Mouse (Mus musculus) MEL (cell line): ENCODE data around the gene Nploc4. TPM values are rescaled to one million over a fixed set of nuclear protein-coding genes. Genes with fewer than 3 reads are reported as not detected.

ENCODE experiments used
- DNase-seq: peaks from one replicate; pipeline ENCODE4 v3.0.0; 2011; ENCODE audit warnings: low read depth, low spot score
- H3K27ac ChIP-seq: 2 replicates; pipeline ENCODE4 v1.5.1; 2012; ENCODE audit warnings: low read depth, mild to moderate bottlenecking, control low read depth, low read length, moderate library complexity; ENCODE audit not compliant: control insufficient read depth
- H3K27me3 ChIP-seq, 2 experiments: fragments of 150-350 bp in 1 of 2; sonication (generic) in 1 of 2; 2 replicates each; pipeline ENCODE4 v1.6.1; 2012; ENCODE audit warnings: low read length in 2 of 2, mild to moderate bottlenecking in 2 of 2, improper control_type of control experiment in 1 of 2, moderate library complexity in 1 of 2; ENCODE audit not compliant: insufficient read depth in 2 of 2, control insufficient read depth in 1 of 2
- H3K36me3 ChIP-seq, 2 experiments: 2 replicates each; pipeline ENCODE4 v1.6.1; 2012 to 2014; ENCODE audit warnings: low read length in 2 of 2, improper control_type of control experiment in 1 of 2, inconsistent platforms in 1 of 2, mild to moderate bottlenecking in 1 of 2; ENCODE audit not compliant: insufficient read depth in 2 of 2, control insufficient read depth in 1 of 2
- H3K4me1 ChIP-seq, 2 experiments: fragments of 150-350 bp in 1 of 2; sonication (generic) in 1 of 2; 2 replicates each; pipeline ENCODE4 v1.6.1; 2012; ENCODE audit warnings: low read length in 2 of 2, improper control_type of control experiment in 1 of 2, mild to moderate bottlenecking in 1 of 2; ENCODE audit not compliant: insufficient read depth in 2 of 2, control insufficient read depth in 1 of 2
- H3K4me3 ChIP-seq, 2 experiments: fragments of 150-350 bp in 1 of 2; sonication (generic) in 1 of 2; 2 replicates each; pipeline ENCODE4 v1.5.1; 2012; ENCODE audit warnings: low read depth in 2 of 2, low read length in 2 of 2, mild to moderate bottlenecking in 2 of 2, moderate library complexity in 2 of 2, control low read depth in 1 of 2, improper control_type of control experiment in 1 of 2; ENCODE audit not compliant: control insufficient read depth in 1 of 2, insufficient read depth in 1 of 2
- H3K79me2 ChIP-seq: 2 replicates; pipeline ENCODE4 v1.6.1; 2012; ENCODE audit warnings: mild to moderate bottlenecking, low read length, moderate library complexity; ENCODE audit not compliant: control insufficient read depth, poor library complexity, insufficient read depth
- H3K9ac ChIP-seq: 2 replicates; pipeline ENCODE4 v1.6.1; 2012; ENCODE audit warnings: low read depth, mild to moderate bottlenecking, control low read depth, low read length, moderate library complexity; ENCODE audit not compliant: control insufficient read depth, poor library complexity, severe bottlenecking
- H3K9me3 ChIP-seq: fragments of 150-350 bp; sonication (generic); replicated peaks from 2 replicates; pipeline ENCODE4 v1.6.1; 2012; ENCODE audit warnings: mild to moderate bottlenecking, low read length, improper control_type of control experiment, moderate library complexity; ENCODE audit not compliant: insufficient read depth
- BHLHE40 ChIP-seq: IDR thresholded peaks from 2 replicates; pipeline ENCODE4 v1.6.1; 2012; ENCODE audit warnings: low read depth, mild to moderate bottlenecking, inconsistent platforms, low read length, improper control_type of control experiment, borderline replicate concordance
- CHD1 ChIP-seq: IDR thresholded peaks from 2 replicates; pipeline ENCODE4 v1.6.1; 2012; ENCODE audit warnings: low read depth, mild to moderate bottlenecking, inconsistent platforms, low read length, improper control_type of control experiment
- CTCF ChIP-seq, 3 experiments: IDR thresholded peaks in 2 of 3; conservative IDR thresholded peaks in 1 of 3; 2 replicates each; pipeline ENCODE4 v1.5.1; 2011 to 2012; ENCODE audit warnings: low read length in 3 of 3, low read depth in 2 of 3, mild to moderate bottlenecking in 2 of 3, improper control_type of control experiment in 1 of 3, inconsistent platforms in 1 of 3, mixed read lengths in 1 of 3, moderate library complexity in 1 of 3; ENCODE audit not compliant: control insufficient read depth in 1 of 3, insufficient read depth in 1 of 3, poor library complexity in 1 of 3, severe bottlenecking in 1 of 3
- E2F4 ChIP-seq: IDR thresholded peaks from 2 replicates; pipeline ENCODE4 v1.6.1; 2011; ENCODE audit warnings: low read depth, low read length, improper control_type of control experiment, borderline replicate concordance
- EP300 ChIP-seq, 2 experiments: IDR thresholded peaks; 2 replicates each; pipeline ENCODE4 v1.6.1; 2011; ENCODE audit warnings: improper control_type of control experiment in 2 of 2, low read length in 2 of 2, low read depth in 1 of 2, mild to moderate bottlenecking in 1 of 2
- ETS1 ChIP-seq: IDR thresholded peaks from 2 replicates; pipeline ENCODE4 v1.6.1; 2012; ENCODE audit warnings: low read depth, mild to moderate bottlenecking, inconsistent platforms, low read length, improper control_type of control experiment, moderate library complexity
- GABPA ChIP-seq: IDR thresholded peaks from 2 replicates; pipeline ENCODE4 v1.6.1; 2012; ENCODE audit warnings: low read depth, mild to moderate bottlenecking, inconsistent platforms, low read length, improper control_type of control experiment, moderate library complexity
- GATA1 ChIP-seq: IDR thresholded peaks from 2 replicates; pipeline ENCODE4 v1.6.1; 2011; ENCODE audit warnings: low read depth, low read length, improper control_type of control experiment
- JUND ChIP-seq: IDR thresholded peaks from 2 replicates; pipeline ENCODE4 v1.6.1; 2011; ENCODE audit warnings: low read depth, mild to moderate bottlenecking, improper control_type of control experiment, low read length
- MAFK ChIP-seq: IDR thresholded peaks from 2 replicates; pipeline ENCODE4 v1.6.1; 2011; ENCODE audit warnings: low read depth, mild to moderate bottlenecking, low read length, improper control_type of control experiment, borderline replicate concordance
- MAX ChIP-seq: IDR thresholded peaks from 2 replicates; pipeline ENCODE4 v1.6.1; 2011; ENCODE audit warnings: low read length, improper control_type of control experiment
- MAZ ChIP-seq: IDR thresholded peaks from 2 replicates; pipeline ENCODE4 v1.6.1; 2012; ENCODE audit warnings: low read depth, mild to moderate bottlenecking, inconsistent platforms, low read length, improper control_type of control experiment
- MXI1 ChIP-seq: IDR thresholded peaks from 2 replicates; pipeline ENCODE4 v1.6.1; 2011; ENCODE audit warnings: mild to moderate bottlenecking, low read depth, low read length, improper control_type of control experiment
- MYC ChIP-seq: IDR thresholded peaks from 2 replicates; pipeline ENCODE4 v1.6.1; 2011; ENCODE audit warnings: low read depth, mild to moderate bottlenecking, low read length, improper control_type of control experiment, moderate library complexity
- POLR2A ChIP-seq, 2 experiments: IDR thresholded peaks; 2 replicates each; pipeline ENCODE4 v1.6.1; 2011 to 2012; ENCODE audit warnings: low read length in 2 of 2, mild to moderate bottlenecking in 2 of 2, control low read depth in 1 of 2, improper control_type of control experiment in 1 of 2, low read depth in 1 of 2, moderate library complexity in 1 of 2; ENCODE audit not compliant: control insufficient read depth in 1 of 2, insufficient read depth in 1 of 2, poor library complexity in 1 of 2
- RCOR1 ChIP-seq: IDR thresholded peaks from 2 replicates; pipeline ENCODE4 v1.6.1; 2012; ENCODE audit warnings: low read depth, mild to moderate bottlenecking, inconsistent platforms, low read length, improper control_type of control experiment
- SIN3A ChIP-seq: IDR thresholded peaks from 2 replicates; pipeline ENCODE4 v1.6.1; 2012; ENCODE audit warnings: low read length, improper control_type of control experiment, inconsistent platforms
- SMC3 ChIP-seq: IDR thresholded peaks from 2 replicates; pipeline ENCODE4 v1.6.1; 2011; ENCODE audit warnings: low read depth, low read length, improper control_type of control experiment
- TAL1 ChIP-seq: IDR thresholded peaks from 2 replicates; pipeline ENCODE4 v1.6.1; 2012; ENCODE audit warnings: mild to moderate bottlenecking, inconsistent platforms, low read length, moderate library complexity, mixed read lengths
- TBP ChIP-seq: IDR thresholded peaks from 2 replicates; pipeline ENCODE4 v1.8.0; 2011; ENCODE audit warnings: low read depth, low read length, improper control_type of control experiment
- TCF12 ChIP-seq: IDR thresholded peaks from 2 replicates; pipeline ENCODE4 v1.6.1; 2014; ENCODE audit warnings: low read depth, mild to moderate bottlenecking, inconsistent platforms, low read length, improper control_type of control experiment, moderate library complexity
- UBTF ChIP-seq: IDR thresholded peaks from 2 replicates; pipeline ENCODE4 v1.6.1; 2012; ENCODE audit warnings: low read depth, mild to moderate bottlenecking, inconsistent platforms, low read length, improper control_type of control experiment, moderate library complexity, borderline replicate concordance; ENCODE audit not compliant: insufficient read depth
- ZMIZ1 ChIP-seq: IDR thresholded peaks from 2 replicates; pipeline ENCODE4 v1.6.1; 2012; ENCODE audit warnings: low read depth, mild to moderate bottlenecking, inconsistent platforms, low read length, improper control_type of control experiment, moderate library complexity
- ZNF384 ChIP-seq: IDR thresholded peaks from 2 replicates; pipeline ENCODE4 v1.6.1; 2012; ENCODE audit warnings: low read depth, mild to moderate bottlenecking, inconsistent platforms, low read length, improper control_type of control experiment
- polyA plus RNA-seq, 2 experiments: library from polyadenylated mRNA; stranded (reverse) in 1 of 2; unstranded in 1 of 2; fragments of >175 nt in 1 of 2; fragments of >200 nt in 1 of 2; gene quantifications; 2 replicates each; pipeline versions ENCODE4 v1.2.1 to v1.2.4; 2012; ENCODE audit warnings: low replicate concordance in 2 of 2, low read depth in 1 of 2; ENCODE audit not compliant: insufficient read length in 2 of 2, insufficient read depth in 1 of 2, missing spikeins in 1 of 2
- total RNA-seq: library from RNA; depleted of rRNA; stranded (reverse); fragments of 300-350 nt; gene quantifications from 2 replicates; pipeline ENCODE4 v1.2.3, GENCODE M21; 2012

Nploc4 gene
- total and polyA plus RNA-seq, 3 experiments, result 77.4 to 352 (median 117) TPM

GRCm38 (mm10) chr11:120341661-120342060 lies 95.8 kb downstream of the Nploc4 start:
- no peaks in the 10 kb centered on the region for H3K9me3 ChIP-seq
- no peak for DNase-seq
- no peak for TF ChIP-seq GABPA
- no peak for TF ChIP-seq TCF12
- TF ChIP-seq CHD1, result no peak
- TF ChIP-seq MYC, result no peak
- no peak for TF ChIP-seq CTCF (IDR thresholded peaks at IDR 0.05 in 2 of 3, conservative IDR thresholded peaks at IDR 0.05 in 1 of 3; ENCODE audit: control insufficient read depth in 1 of 3, insufficient read depth in 1 of 3, low read depth in 2 of 3, low read length in 3 of 3, poor library complexity in 1 of 3, severe bottlenecking in 1 of 3)
- TF ChIP-seq E2F4, result no peak
- TF ChIP-seq EP300 (IDR thresholded peaks at IDR 0.05; ENCODE audit: low read depth in 1 of 2, low read length in 2 of 2), result no peak
- TF ChIP-seq, all 39 proteins: peak for 0
- Histone ChIP-seq H3K36me3 (peaks cover 0 to 6% of the 10 kb centered on the region in 2 experiments; a peak in 2 of 4 replicates), H3K79me2 (peaks cover 1% of the 10 kb centered on the region), H3K4me1 (peaks cover 3 to 12% of the 10 kb centered on the region in 2 experiments; a peak in 3 of 4 replicates), H3K27ac (no peak overlapping the region), H3K27me3 (no peaks in the 10 kb centered on the region), H3K4me3 (no peak overlapping the region), H3K9ac (no peak overlapping the region)

DNA sequence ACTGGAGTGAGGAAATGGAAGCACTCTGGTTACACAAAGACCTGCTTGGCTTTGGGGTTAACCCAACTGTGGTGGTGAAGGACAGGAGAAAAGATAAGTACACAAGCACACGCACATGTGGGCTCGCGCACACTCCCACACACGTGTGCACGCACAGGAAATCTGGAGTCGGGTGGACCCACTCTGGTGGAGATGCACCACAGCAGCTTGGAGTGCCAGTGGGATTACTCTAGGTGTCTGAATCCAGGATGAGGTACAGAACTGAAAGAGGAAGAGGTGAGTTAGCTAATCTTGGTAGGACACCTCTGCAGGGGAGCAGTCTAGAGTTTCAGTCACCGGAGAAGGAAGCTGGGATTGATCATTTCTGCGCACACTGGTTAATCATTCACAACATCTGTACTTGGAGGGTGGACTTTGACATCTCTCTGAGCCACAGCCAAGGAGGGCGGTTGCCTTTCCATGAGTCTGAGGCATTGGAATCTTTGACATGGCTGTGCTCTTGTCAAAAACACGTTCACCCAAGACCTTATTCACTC lies 97.5 kb downstream of the Nploc4 start:
- no peaks in the 10 kb centered on the region for H3K27me3 ChIP-seq
- H3K9ac ChIP-seq, result no peak overlapping the region
- peaks cover 0 to 6% of the 10 kb centered on the region in 2 experiments; a peak in 2 of 4 replicates for H3K36me3 ChIP-seq
- TF ChIP-seq TAL1, result peak; percentile 95
- TF ChIP-seq BHLHE40, result peak; percentile 35; the same call in 1 of the 2 replicates
- TF ChIP-seq RCOR1, result peak; percentile 89
- TF ChIP-seq POLR2A (IDR thresholded peaks at IDR 0.05; ENCODE audit: control insufficient read depth in 1 of 2, insufficient read depth in 1 of 2, low read depth in 1 of 2, low read length in 2 of 2, poor library complexity in 1 of 2), result no peak
- 0 out of 2 replicates have a peak, but pooled peaks have one; percentile 42 for TF ChIP-seq TBP
- TF ChIP-seq MAX, result peak; percentile 33; the same call in 1 of the 2 replicates
- peak; percentile 90 to 91 for TF ChIP-seq EP300 (IDR thresholded peaks at IDR 0.05; ENCODE audit: low read depth in 1 of 2, low read length in 2 of 2)
- TF ChIP-seq MXI1, result peak; percentile 66; the same call in 1 of the 2 replicates
- TF ChIP-seq ZNF384, result no peak
- no peak; the same call in 1 of the 2 replicates for TF ChIP-seq MAFK
- TF ChIP-seq SIN3A, result peak; percentile 76
- TF ChIP-seq UBTF, result no peak
- TF ChIP-seq SMC3, result no peak; the same call in 1 of the 2 replicates
- TF ChIP-seq MYC, result peak; percentile 64; the same call in 1 of the 2 replicates
- no peak for TF ChIP-seq ZMIZ1
- TF ChIP-seq E2F4, result no peak
- TF ChIP-seq JUND, result 0 out of 2 replicates have a peak, but pooled peaks have one; percentile 52
- TF ChIP-seq ETS1, result 0 out of 2 replicates have a peak, but pooled peaks have one; percentile 62
- TF ChIP-seq GABPA, result no peak
- TF ChIP-seq GATA1, result peak; percentile 84
- peak; percentile 46; the same call in 1 of the 2 replicates for TF ChIP-seq MAZ
- TF ChIP-seq TCF12, result peak; percentile 86
- H3K4me3 ChIP-seq, result no peak overlapping the region
- DNase-seq, result peak; percentile 94
- no peaks in the 10 kb centered on the region for H3K79me2 ChIP-seq
- H3K27ac ChIP-seq, result 0 out of 2 replicates have a peak overlapping the region, but pooled peaks have one; percentile 36
- peaks cover 3 to 12% of the 10 kb centered on the region in 2 experiments; a peak in 3 of 4 replicates for H3K4me1 ChIP-seq
- H3K9me3 ChIP-seq, result no peaks in the 10 kb centered on the region
